ENCODE assay signal across 17 mouse cellular contexts in the genomic region with DNA sequence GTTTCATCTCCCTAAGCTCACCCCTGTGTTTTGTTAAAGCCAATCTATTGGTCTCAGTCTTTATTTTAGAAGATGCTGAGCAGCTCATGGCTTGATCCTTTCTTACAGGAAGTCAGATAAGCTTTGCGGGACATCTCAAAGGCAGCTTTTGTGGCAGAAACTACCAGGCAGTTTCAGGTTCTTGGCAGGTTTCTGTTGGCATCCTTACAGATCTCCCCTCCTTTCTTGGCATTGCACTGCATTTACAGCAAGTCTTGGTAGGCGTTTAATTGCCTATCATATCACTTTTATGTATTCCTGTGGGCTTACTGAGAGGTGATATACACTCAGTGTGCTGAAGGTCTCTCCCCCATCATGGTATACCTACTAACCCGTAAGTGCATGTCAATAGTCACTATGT.
DNase-seq lines count a peak whose midpoint lies in the region; ATAC-seq and TF ChIP-seq lines count a peak whose summit lies in the region.
"Had no signal": no experiment of that assay in that cellular context is flagged by ENCODE, and none has a peak within 500 bp of the region (broad histone marks: within the 10 kb centered on the region; RNA-seq: fewer than 3 reads in every experiment).

No protein-coding gene starts in this region.

- no peak overlapping the region for H3K27ac ChIP-seq in forebrain, embryonic 14.5 days (ENCODE audit: low read depth, low read length)
- H3K27ac ChIP-seq in forebrain, embryonic 12.5 days, result no peak overlapping the region
- H3K27ac ChIP-seq: embryonic facial prominence, embryonic 10.5 days; embryonic facial prominence, embryonic 12.5 days had no signal

- ATAC-seq in forebrain, embryonic 14.5 days, result no peak
- ATAC-seq in forebrain, embryonic 12.5 days (ENCODE audit: low FRiP score), result no peak
- ATAC-seq: forebrain, embryonic 16.5 days had no signal

- no peaks in the 10 kb centered on the region for H3K36me3 ChIP-seq in forebrain, embryonic 14.5 days (ENCODE audit: control insufficient read depth, insufficient read depth, low read length)
- H3K36me3 ChIP-seq in forebrain, embryonic 12.5 days (replicated peaks), result no peaks in the 10 kb centered on the region
- H3K36me3 ChIP-seq: embryonic facial prominence, embryonic 10.5 days; embryonic facial prominence, embryonic 12.5 days had no signal

- H3K9ac ChIP-seq in forebrain, embryonic 14.5 days (ENCODE audit: low read length), result no peak overlapping the region
- H3K9ac ChIP-seq in forebrain, embryonic 12.5 days, result no peak overlapping the region
- H3K9ac ChIP-seq: embryonic facial prominence, embryonic 12.5 days had no signal

- DNase-seq in cerebellum, postnatal 10 days, result peak; percentile 31 to 50
- DNase-seq in cerebellum, adult 9-10 months, result no peak
- peak; percentile 60 for DNase-seq in forebrain, embryonic 14.5 days (ENCODE audit: low spot score)
- peak; percentile 25 for DNase-seq in 416B (ENCODE audit: low read depth)
- DNase-seq in brain, embryonic 14.5 days (ENCODE audit: low read depth), result peak; percentile 77
- DNase-seq in ovary, postnatal 14 days (ENCODE audit: low spot score), result no peak
- DNase-seq: adrenal gland, adult 2 months; adrenal gland, postnatal 10 days; adrenal gland, postnatal 25 days; cerebellum, adult 11 months; cerebellum, adult 18-20 months; cerebellum, adult 8-10 months; cerebellum, postnatal 25 days had no signal

- no peak overlapping the region for H3K4me3 ChIP-seq in forebrain, embryonic 14.5 days (ENCODE audit: low read depth, low read length)
- no peak overlapping the region for H3K4me3 ChIP-seq in forebrain, embryonic 12.5 days (replicated peaks)
- H3K4me3 ChIP-seq: embryonic facial prominence, embryonic 10.5 days; embryonic facial prominence, embryonic 12.5 days had no signal

- H3K9me3 ChIP-seq in forebrain, embryonic 14.5 days (replicated peaks; ENCODE audit: control insufficient read depth, low read length), result no peaks in the 10 kb centered on the region
- no peaks in the 10 kb centered on the region for H3K9me3 ChIP-seq in forebrain, embryonic 12.5 days
- H3K9me3 ChIP-seq: embryonic facial prominence, embryonic 10.5 days; embryonic facial prominence, embryonic 12.5 days had no signal

- no peak for TF ChIP-seq POLR2A in brain, embryonic 14.5 days (IDR thresholded peaks at IDR 0.05; ENCODE audit: borderline replicate concordance, extremely low read depth, insufficient read depth, insufficient read length, poor library complexity, severe bottlenecking)

- no peak for TF ChIP-seq CTCF in brain, embryonic 14.5 days (IDR thresholded peaks at IDR 0.05; ENCODE audit: borderline replicate concordance, extremely low read depth, insufficient read depth, insufficient read length)

- H3K4me2 ChIP-seq in forebrain, embryonic 14.5 days (ENCODE audit: low read length), result no peak overlapping the region
- H3K4me2 ChIP-seq in forebrain, embryonic 12.5 days, result no peak overlapping the region
- H3K4me2 ChIP-seq: embryonic facial prominence, embryonic 12.5 days had no signal

- H3K27me3 ChIP-seq in forebrain, embryonic 14.5 days (replicated peaks; ENCODE audit: control insufficient read depth, insufficient read depth, low read length), result no peaks in the 10 kb centered on the region
- no peaks in the 10 kb centered on the region for H3K27me3 ChIP-seq in forebrain, embryonic 12.5 days
- H3K27me3 ChIP-seq: embryonic facial prominence, embryonic 12.5 days had no signal

- WGBS in forebrain, embryonic 14.5 days, result 65% methylated on average over 3 of the region's 3 CpGs
- 85% methylated on average over 3 of the region's 3 CpGs for WGBS in forebrain, embryonic 12.5 days

- H3K4me1 ChIP-seq in forebrain, embryonic 14.5 days (ENCODE audit: control insufficient read depth, insufficient read depth, low read length), result no peaks in the 10 kb centered on the region
- H3K4me1 ChIP-seq in forebrain, embryonic 12.5 days, result no peaks in the 10 kb centered on the region
- H3K4me1 ChIP-seq: embryonic facial prominence, embryonic 10.5 days; embryonic facial prominence, embryonic 12.5 days had no signal

Comparison
In these comparisons a context has a peak if more than half of its experiments do, and no peak if none do; other contexts are left out.
1. DNase-seq: peak in cerebellum, postnatal 10 days (2 of 2), forebrain, embryonic 14.5 days (single experiment), 416B (single experiment) and brain, embryonic 14.5 days (single experiment); none in cerebellum, adult 9-10 months (single experiment) and ovary, postnatal 14 days (single experiment).